Mouse (Mus musculus): ENCODE measurements at regions not wholly inside any gene's neighbourhood (a gene's known extent, or its start where the extent isn't known, plus 50 kb on each side); places are given as distances from the start of the nearest gene placed in this dataset.

DNA sequence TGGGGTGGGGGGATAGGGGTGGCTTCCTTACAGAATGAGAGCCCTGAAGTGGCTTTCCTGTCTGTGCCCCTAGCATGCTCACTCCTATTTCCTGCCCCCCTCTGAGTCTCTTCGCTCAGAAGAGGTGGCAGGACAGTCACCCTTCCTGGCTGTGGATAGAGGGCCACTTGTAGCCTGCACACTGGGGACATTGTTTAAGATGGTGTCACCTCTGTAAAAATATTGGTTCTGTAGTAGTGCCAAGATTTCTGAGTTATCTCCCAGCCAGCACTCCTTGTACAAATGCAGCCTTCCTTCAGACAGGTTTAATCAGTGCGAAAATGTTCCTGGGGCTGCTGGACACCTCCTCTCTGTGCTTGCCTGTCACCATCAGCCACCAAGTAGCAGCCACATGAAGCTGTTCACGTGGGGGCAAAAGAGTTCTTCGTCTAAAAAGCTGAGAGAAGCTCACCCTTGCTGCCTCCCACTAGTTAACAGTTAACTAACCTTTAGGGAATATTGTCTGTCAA lies 136.1 kb upstream of the Id2 start:
- no peak for DNase-seq (ENCODE audit: low read depth, low spot score)

DNA sequence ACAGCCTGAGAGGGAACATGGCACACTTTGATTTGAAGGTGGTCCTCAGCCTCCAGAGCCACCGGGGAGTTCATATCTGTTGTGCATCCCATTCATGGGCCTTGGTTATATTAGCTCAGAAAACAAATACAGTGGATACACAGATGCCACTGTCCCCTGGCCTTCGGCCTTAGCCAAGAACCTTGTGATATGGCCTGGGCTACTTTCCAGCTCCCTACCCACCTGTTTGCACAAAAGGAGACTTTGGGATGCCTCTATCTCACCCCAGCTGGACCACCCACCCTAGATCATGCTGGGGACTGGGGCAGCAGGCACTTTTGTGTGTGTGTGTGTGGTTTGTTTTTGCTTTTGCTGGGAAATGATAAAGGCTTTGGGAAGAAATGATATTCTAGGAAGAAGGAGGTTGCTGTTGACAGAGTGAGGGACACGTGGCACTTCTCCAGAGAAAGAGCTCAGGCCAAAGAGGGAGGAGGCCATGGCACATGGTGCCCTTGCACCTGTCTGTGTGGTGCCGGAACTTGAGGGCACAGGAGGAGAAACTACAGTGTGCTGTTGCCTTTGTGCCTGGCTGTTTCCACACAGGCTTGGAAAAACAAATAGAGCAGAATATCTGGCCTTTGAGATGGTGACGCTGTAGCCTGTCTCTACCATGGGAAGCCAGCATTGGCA lies 135.6 kb upstream of the Id2 start:
- no peak for DNase-seq (ENCODE audit: low read depth, low spot score)

DNA sequence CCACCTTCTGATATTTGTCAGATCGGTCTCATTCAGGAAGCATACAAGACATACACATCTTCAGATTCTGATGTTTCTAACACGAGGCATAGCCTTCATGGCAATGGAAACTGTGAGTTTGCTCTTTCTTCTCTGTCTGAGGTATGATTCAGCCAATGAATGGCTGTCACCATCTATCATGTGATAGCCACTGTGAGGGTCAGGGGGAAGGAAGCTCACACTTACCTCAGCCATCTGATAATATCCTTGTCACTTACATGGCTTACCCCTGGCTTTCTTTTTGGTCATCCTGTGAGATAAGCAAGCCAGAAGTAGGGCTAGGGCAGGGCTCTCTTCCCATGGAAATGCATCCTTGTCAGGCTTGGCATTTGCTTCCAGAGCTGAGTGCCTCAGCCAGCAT lies 131.8 kb upstream of the Id2 start:
- DNase-seq (ENCODE audit: low read depth, low spot score): no peak

DNA sequence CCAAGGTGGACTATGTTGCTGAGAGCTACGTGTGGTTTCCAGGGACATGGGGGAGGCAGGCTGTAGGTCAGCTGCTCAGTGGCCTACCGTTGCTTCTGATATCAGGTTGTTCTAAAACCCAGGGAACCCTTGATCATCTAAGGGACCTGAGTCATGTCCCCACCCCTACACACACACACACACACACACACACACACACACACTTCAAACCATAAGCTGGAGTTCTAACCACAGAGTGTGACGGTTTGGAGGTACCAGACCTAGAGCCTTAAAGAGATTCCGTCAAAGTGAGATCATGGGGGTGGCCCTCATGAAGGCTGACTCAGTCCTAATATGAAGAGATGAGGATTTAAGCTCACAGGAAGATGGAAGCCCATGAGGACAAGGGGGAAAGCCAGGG lies 130.8 kb upstream of the Id2 start:
- no peak for DNase-seq (ENCODE audit: low read depth, low spot score)

DNA sequence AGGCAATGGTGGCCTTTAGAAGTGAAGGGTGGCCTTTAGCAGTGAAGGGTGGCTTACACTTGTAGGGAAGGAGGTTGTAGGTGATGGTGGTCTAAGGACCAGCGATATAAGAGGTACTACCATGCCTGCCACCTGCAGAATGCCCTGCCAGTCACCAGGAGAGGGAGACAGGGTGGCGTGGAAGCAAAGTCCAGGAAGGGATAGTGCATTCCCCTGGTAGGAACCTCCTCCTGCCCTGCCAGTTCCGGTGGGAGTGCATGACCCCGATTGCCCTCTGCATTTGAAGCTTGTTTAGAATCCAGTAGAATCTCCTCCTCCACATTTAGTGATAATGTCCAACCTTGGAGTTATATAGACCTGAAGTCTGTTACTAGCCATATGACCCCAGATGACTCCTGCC lies 127.7 kb upstream of the Id2 start:
- DNase-seq (ENCODE audit: low read depth, low spot score): no peak

DNA sequence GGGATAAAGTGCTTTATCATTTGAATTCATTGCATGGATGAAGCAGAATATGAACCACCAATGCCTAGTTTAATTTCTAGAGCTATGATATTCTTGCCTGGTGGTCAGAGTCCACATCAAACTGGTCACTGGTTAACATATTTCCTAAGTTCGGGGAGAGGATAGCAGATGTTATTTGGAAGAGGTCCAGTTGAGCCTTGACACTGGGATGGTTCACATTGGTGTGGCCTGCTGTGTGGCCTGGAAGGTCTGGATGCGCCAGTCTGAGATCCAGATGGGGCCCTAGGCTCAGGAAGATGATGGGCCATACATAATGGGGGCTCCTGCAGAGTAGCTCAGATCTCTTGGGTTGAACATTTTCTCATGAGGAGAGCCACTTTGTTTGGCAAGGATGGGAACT lies 127.3 kb upstream of the Id2 start:
- DNase-seq (ENCODE audit: low read depth, low spot score): no peak

DNA sequence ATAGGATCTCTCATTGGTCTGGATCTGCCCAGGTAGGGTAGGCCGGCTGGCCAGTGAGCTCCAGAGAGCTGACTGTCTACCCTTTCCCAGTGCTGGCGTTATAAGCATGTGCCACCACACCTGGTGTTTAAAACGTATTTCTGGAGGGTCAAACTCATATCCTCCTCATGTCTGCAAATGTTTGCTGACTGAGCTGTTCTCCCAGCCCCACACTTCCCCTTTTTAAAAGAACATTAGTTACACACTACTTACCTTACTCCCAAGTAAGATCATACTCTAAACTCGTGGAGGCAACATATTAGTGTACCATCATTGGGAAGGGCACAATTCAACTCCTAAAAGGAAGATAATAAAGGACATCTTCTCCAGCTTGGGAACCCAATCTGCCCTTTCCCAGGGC lies 126.6 kb upstream of the Id2 start:
- no peak for DNase-seq (ENCODE audit: low read depth, low spot score)

DNA sequence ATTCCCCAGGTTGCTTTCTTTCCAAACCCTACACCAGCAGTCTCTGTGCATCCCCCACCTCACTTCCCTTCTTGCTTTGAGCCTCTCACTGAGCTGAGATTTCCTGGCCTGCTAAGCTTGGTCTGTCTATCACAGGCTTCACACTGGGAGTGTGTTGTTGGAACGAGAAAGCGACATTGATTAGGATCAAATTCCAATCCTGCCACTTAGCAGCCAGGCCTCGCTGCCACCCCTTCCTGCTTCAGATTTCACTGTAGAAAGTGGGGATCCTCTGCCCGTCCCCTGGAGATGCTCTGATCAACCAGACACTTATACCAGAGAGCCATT lies 123.8 kb upstream of the Id2 start:
- no peak for DNase-seq (ENCODE audit: low read depth, low spot score)

DNA sequence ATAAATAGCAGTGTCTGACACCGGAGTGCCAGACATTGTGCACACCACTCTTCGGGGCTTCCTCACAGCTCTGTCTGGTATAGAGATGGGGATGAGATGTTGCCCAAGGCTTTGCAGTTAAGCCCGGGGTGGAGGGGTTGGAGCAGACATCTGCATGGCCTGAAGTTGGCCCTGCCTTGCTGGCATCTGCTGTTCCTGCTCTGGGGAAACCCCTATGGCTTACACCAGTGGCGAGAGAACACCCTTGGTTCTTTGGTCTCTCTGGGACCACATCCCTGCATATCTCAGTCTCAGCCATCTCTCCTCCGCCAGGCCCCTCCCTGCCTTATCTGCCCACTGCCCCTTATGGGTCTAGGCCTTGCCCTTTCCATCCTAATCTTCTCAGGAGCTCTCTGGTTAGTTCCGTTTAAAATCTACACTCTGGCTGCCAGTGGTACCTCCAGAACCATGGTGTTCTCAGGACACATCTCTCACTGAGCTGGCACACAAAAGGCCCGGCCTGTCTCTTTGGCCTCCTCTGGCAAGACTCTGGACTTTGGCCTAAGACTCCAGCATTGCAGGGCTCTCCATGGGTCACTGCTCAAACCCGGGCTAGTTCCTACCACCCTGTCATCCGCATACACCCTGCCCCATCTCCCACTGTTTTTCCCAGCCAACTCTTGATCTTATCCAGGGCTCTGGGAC lies 123.3 kb upstream of the Id2 start:
- DNase-seq (ENCODE audit: low read depth, low spot score): no peak

DNA sequence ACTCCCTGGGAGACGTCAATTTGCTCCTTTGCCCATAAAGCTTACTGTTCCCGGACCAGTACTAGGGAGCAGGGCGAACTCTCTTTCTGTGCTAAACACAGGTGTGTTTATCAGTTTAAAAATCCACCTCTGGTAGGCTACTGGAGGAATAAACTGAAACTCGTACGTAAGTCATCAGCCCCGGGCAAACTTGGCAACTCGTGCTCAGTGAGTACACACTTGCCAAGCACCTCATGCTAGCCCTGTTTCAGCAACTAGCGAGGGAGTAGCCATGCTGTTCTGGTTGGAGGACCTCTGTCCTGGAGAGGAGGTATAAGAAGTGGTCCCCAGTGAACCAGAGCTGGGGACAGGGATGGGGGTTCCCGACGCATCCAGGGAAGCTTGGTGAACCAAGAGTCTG lies 122.6 kb upstream of the Id2 start:
- no peak for DNase-seq (ENCODE audit: low read depth, low spot score)

DNA sequence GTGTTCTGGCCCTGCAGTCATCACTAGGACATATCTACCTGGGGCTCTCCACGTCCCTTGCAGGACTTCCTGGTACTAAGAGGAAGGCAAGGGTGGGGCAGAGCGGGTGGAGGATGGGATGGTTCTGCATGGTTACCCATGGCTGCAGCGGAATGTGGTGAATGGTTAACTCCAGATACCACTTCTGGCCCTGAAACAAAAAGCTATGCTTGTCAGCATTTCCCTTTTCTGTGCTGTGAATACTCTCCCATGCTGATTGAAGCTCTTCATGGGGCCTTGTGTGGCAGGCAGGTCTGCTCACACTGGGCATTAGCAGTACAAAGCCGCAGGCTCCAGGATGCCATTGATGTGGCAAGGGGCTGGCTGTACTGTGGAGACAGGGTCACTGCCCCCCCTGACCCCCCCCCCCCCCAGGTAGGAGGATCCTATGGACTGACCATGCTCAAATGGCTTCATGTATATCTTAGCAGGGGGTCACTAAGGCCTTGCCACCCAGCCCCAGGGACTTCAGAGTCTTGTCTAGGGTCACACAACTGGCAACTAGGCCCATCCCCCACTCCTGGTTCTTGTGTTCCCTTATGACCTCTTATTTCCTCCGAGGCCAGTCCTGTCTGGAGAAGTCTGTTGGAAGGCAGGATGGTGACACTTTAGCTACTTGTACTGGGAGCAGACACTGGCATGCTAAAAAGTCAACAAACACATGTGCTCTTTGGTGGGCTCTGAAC lies 120.0 kb upstream of the Id2 start:
- no peak for DNase-seq (ENCODE audit: low read depth, low spot score)

DNA sequence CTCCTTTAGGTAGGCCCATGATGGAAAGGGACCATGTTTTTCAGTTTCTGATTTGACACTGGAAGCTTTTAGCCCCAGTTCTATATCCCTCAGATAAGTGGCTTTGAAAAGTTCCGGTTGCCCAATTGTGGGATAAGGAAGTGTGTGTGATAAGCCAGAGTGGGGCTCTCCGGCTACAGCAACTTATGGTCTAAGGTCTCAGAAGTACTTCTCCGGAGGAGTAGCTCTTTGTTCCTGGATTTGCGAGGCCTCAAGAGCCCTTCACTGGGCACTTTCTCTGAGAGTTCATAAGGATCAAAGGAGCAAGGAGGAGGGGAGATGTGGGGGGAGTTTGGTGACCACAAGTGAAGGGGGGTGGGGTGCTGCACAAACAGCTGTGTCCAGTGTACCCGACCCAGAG lies 118.3 kb upstream of the Id2 start:
- DNase-seq (ENCODE audit: low read depth, low spot score): no peak

DNA sequence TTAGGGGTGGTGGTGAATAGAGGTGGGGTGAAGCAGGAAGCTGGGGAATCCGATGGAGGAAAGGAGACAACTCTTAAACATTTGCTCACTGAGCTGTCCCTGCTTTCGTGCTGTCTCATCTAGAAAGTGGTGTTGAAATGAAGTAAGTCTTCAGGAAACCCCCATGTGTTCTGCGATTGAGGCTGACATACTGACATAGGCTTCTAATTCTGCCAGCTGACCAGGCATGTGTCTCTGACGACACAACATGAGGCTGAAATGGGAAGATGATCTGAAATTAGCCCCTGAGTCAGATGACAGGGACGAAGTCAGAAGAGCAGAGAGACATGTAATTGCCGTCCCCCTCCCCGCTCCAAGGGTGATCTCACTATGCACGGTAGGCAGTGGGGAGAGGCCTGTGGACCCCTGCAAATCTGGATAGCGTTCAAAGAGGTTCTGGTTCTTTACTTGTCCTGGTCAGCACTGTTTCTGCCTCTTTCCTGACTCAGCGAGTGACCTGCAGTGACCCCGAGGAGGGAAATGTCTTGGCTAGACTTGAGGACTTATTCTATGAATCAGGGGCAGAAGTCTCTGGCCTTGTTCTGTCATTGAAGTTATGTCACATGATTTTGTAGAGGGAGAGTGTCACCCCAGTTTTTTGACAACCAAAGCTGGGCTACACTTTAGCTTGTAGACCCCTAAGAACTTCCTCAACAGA lies 117.0 kb upstream of the Id2 start:
- DNase-seq (ENCODE audit: low read depth, low spot score): no peak

DNA sequence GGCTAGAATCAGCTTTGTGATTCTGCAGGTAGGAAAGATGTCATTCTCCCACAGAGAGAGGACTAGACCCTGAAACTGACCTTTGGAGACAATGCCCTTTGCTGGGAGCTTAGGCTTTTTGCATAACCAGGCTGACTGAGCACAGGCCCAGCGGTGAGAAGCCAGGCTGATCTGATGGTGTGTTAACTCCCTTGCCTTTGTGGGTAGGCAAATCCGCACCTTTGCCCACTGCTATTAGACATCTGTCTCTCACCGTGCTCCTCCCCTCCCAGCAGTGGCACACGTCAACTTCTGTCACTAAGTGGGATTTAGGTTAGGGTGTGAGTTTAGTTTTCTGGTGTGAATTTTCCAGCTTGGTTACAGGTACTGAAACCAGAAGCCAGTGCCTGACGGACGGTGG lies 114.4 kb upstream of the Id2 start:
- DNase-seq (ENCODE audit: low read depth, low spot score): no peak

DNA sequence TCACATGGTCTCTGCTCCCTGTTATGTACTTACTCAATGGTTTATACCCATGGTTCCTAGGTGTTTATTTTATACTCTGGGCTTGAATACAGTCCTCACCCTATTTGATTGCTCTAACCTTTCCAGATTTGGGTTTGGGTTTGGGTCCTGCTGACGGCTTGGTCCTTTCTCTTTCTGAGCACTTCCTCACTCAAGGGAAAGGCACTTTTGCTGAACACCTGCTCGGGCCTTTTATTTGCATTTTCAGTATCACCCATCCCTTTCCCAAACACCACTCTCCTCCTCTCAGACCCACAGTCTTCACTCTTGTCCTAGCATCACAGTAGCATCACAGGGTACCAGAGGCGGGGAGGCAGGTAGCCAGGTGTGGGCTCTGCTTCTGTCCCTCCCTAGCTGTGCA lies 113.7 kb upstream of the Id2 start:
- no peak for DNase-seq (ENCODE audit: low read depth, low spot score)

DNA sequence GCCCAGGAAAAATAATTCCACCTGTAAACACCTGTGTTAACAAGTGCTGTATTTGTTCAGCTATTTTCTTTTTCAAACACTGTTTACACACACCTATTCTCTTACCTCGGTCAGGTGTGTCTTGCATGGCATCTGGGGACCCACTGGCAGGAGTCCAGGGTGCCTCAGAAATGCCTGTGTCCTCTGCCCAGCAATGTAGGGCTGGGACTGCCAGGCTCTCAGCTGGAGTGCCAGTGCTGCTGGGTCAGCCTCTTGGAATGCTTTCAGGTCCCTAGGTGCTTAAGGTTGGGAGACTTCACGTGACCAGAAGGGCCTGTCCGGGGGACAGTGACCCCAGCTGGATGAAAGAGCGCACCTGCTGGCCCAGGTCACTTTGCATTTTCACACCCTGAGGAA lies 112.4 kb upstream of the Id2 start:
- DNase-seq (ENCODE audit: low read depth, low spot score): no peak

DNA sequence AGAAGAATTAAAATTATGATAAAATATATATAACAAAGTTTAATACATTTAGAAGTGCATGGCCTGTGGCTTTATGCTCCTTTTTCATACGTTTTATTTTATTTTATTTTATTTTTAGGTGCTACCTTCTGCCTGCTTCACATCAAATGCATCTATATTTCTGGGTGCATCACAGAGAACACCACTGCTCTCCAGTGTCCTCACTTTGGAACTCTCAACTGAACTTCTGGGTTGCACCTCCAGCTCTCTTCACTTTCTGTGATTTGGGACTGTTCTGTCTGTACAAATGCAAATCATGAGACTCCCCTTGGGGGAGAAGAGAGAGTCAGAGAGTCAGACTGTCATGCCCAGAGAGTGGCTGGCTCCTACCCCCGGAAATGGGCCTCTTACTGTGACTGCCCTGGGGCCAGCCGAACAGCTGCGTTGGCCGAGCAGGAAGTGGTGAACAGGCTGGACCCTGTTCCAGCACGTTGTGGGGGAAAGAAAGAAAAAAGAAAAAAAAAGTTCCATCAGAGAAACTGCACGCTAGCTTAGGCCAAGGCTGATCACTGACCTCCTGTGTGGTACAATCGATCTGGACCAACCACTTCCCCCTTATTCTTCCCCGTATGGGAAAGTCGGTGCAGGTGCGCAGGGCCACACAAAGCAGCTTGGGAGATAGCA lies 111.9 kb upstream of the Id2 start:
- peak; percentile 30 for DNase-seq (ENCODE audit: low read depth, low spot score)

DNA sequence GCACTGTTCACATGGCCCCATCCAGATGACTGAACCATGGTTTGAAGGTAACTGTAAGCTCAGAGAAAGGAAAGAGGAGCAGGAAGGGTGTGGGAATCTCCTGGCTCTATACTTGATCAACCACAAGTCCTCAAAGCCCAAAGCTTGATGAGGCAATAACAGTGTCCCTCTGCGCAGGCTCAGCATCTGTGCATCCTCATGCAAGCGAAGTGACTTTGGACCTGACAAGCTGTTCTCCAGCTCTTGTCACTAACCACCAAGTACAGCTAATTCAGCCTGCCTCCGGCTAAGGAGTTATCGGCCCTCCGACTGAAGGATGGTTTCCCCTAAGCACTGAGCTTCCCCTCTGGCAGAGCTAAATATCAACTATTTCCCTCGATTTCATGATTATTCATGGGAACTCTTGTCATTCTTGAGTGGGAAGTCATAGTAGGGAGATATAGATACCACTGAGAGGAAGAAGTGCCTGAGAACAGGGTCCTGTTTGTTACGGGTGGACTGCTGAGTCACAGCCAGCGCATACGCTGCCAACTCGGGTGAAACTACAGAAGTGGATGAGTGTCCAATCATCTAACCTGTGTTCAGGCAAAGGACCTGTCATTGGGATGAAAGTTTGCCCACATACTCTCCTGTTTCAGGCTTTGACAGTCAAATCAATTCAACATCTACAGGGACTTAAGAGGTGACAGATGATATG lies 106.6 kb upstream of the Id2 start:
- no peak for DNase-seq (ENCODE audit: low read depth, low spot score)

DNA sequence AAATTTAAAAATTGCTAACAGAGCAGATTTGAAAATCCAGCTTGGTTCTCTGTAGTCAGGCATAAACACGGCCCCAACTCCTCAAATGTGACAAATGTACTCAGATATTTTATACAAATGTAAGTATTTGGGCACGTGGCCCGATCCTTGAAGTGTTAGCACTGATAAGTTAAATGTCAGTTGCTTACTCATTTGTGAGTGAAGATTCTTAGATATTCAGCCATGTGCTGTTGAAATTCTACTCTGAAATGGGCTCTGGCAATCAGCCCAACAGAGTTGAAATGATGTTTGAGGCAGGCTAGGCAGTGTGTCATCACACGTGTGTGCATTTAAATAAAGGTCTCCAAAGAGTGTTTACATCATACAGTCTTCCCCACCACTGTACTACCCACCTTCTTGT lies 103.2 kb upstream of the Id2 start:
- DNase-seq (ENCODE audit: low read depth, low spot score): no peak

DNA sequence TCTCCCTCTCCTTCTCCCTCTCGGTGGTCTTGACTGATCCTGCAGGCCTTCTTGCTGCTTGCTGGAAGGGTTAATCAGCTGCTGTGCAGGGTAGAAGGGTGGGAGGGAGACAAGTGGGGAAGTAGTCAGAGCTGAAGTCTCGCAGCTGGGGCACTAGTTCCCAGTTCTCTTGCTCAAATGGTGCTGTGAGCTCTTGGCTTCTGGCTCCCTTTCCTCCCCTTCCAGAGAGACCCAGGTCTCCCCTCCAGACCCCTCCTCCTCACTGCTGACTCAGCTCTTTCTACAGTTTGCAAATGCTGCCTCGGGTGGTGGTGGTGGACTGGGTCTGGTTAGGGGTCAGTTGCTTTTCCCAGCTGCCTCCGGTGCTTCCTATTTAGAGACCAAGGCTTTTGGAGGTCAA lies 100.8 kb upstream of the Id2 start:
- DNase-seq (ENCODE audit: low read depth, low spot score): no peak

DNA sequence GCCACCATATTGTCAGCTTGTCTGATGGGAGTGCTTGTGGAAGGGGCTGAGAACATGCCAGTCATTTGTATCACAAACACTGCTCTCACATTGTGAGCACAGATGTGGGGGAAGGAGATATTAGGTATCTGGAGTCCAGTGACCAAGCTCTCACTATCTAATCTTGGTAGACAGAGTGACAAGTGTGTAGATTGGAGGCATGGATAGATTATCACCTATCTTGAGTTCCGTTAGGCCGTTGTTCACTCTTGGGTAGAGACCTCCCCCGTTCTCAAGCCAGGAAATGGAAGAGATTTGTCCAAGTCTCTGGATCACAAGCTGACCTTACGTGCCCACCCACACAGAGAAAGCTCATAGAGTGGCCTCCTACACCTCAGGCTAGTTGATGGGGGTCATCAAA lies 99.1 kb upstream of the Id2 start:
- no peak for DNase-seq (ENCODE audit: low read depth, low spot score)

Measured in mesoderm, embryonic 11.5 days (tissue).